Mouse (Mus musculus) neural tube, embryonic 11.5 days (tissue): Measurements from ENCODE around the gene Apaf1. TPM values are rescaled to one million over a fixed set of nuclear protein-coding genes. Genes with fewer than 3 reads are reported as not detected.

ENCODE experiments used
- ATAC-seq: fragments of 200-750 bp; cut with Nextera tagmentation; 2 replicates; pipeline ENCODE4 v1.8.0; 2017; ENCODE audit warnings: moderate number of reproducible peaks, mild to moderate bottlenecking, moderate TSS enrichment, moderate library complexity; ENCODE audit not compliant: insufficient read depth, low FRiP score, low TSS enrichment
- DNase-seq: peaks from one replicate; pipeline ENCODE4 v3.0.0-alpha.2; 2015; ENCODE audit warnings: low spot score
- H3K27ac ChIP-seq: fragments of 300-500 bp; sonication (generic); 2 replicates; pipeline ENCODE4 v1.5.1; 2014; ENCODE audit warnings: low read depth, mild to moderate bottlenecking, low read length
- H3K27me3 ChIP-seq: fragments of 300-500 bp; sonication (generic); 2 replicates; pipeline ENCODE4 v1.6.1; 2014; ENCODE audit warnings: mild to moderate bottlenecking, low read length, mixed read lengths; ENCODE audit not compliant: control insufficient read depth, insufficient read depth
- H3K36me3 ChIP-seq: fragments of 300-500 bp; sonication (generic); 2 replicates; pipeline ENCODE4 v1.6.1; 2014; ENCODE audit warnings: mild to moderate bottlenecking, low read length, moderate library complexity, mixed read lengths; ENCODE audit not compliant: control insufficient read depth, insufficient read depth
- H3K4me1 ChIP-seq: fragments of 300-500 bp; sonication (generic); 2 replicates; pipeline ENCODE4 v1.6.1; 2014; ENCODE audit warnings: low read length, mixed read lengths; ENCODE audit not compliant: control insufficient read depth, insufficient read depth
- H3K4me2 ChIP-seq: fragments of 300-500 bp; sonication (generic); 2 replicates; pipeline ENCODE4 v1.6.1; 2014; ENCODE audit warnings: low read depth, mild to moderate bottlenecking, moderate library complexity
- H3K4me3 ChIP-seq: fragments of 300-500 bp; sonication (generic); 2 replicates; pipeline ENCODE4 v1.5.1; 2014; ENCODE audit warnings: low read depth, low read length
- H3K9ac ChIP-seq: fragments of 300-500 bp; sonication (generic); 2 replicates; pipeline ENCODE4 v1.6.1; 2014; ENCODE audit warnings: mild to moderate bottlenecking, low read length
- H3K9me3 ChIP-seq: fragments of 300-500 bp; sonication (generic); 2 replicates; pipeline ENCODE4 v1.6.1; 2016; ENCODE audit warnings: low read length; ENCODE audit not compliant: control insufficient read depth
- WGBS: fragments of 180-500 bp; shearing (Covaris S2); extraction: QIAGEN DNeasy Blood & Tissue Kit; methylation state at CpG from one replicate; pipeline ENCODE4 v1.1.7; 2014; 5-methylcytosine and 5-hydroxymethylcytosine counted together
- polyA plus RNA-seq: library from polyadenylated mRNA; unstranded; fragments of >200 nt; fragmentation: Nextera tagmentation; extraction: Ambion mirVana; gene quantifications from 2 replicates; pipeline ENCODE4 v1.2.1, GENCODE M21; 2014

Apaf1 gene
- polyA plus RNA-seq, 1 experiment from 2014 or later, result 27.4 TPM

GRCm38 (mm10) chr10:91062355-91062754, 20.2 kb downstream of the Apaf1 start:
- WGBS, result 97% methylated on average over 6 of the region's 6 CpGs
- DNase-seq, result no peak
- H3K27ac ChIP-seq, result no peak overlapping the region
- no peak overlapping the region for H3K9ac ChIP-seq
- H3K4me2 ChIP-seq, result no peak overlapping the region
- H3K36me3 ChIP-seq, result peaks cover 9% of the 10 kb centered on the region
- no peaks in the 10 kb centered on the region for H3K4me1 ChIP-seq
- no peak for ATAC-seq
- H3K9me3 ChIP-seq, result no peaks in the 10 kb centered on the region
- H3K4me3 ChIP-seq, result no peak overlapping the region
- no peaks in the 10 kb centered on the region for H3K27me3 ChIP-seq

GRCm38 (mm10) chr10:91060742-91061141, 21.8 kb downstream of the Apaf1 start:
- Histone ChIP-seq H3K4me3 (no peak overlapping the region), H3K27ac (no peak overlapping the region), H3K4me1 (no peaks in the 10 kb centered on the region), H3K9ac (no peak overlapping the region), H3K36me3 (no peaks in the 10 kb centered on the region), H3K9me3 (no peaks in the 10 kb centered on the region), H3K4me2 (no peak overlapping the region), H3K27me3 (no peaks in the 10 kb centered on the region)
- ATAC-seq (no peak; the same call in 1 of the 2 replicates), DNase-seq (no peak)
- 38% methylated on average over 5 of the region's 5 CpGs for WGBS

GRCm38 (mm10) chr10:91052734-91053133, 29.8 kb downstream of the Apaf1 start:
- DNase-seq, result no peak
- Histone ChIP-seq H3K9ac (no peak overlapping the region), H3K4me1 (no peaks in the 10 kb centered on the region), H3K4me2 (no peak overlapping the region), H3K4me3 (no peak overlapping the region), H3K27ac (no peak overlapping the region), H3K36me3 (peaks cover 2% of the 10 kb centered on the region; the same call in 1 of the 2 replicates), H3K27me3 (no peaks in the 10 kb centered on the region), H3K9me3 (no peaks in the 10 kb centered on the region)
- no peak for ATAC-seq

GRCm38 (mm10) chr10:91051156-91051555, 31.4 kb downstream of the Apaf1 start:
- H3K36me3 ChIP-seq, result peaks cover 2% of the 10 kb centered on the region; the same call in 1 of the 2 replicates
- no peak overlapping the region for H3K9ac ChIP-seq
- H3K4me3 ChIP-seq, result no peak overlapping the region
- H3K27ac ChIP-seq, result no peak overlapping the region
- H3K27me3 ChIP-seq, result no peaks in the 10 kb centered on the region
- 96% methylated on average over 3 of the region's 3 CpGs for WGBS
- DNase-seq (no peak), ATAC-seq (no peak)
- no peaks in the 10 kb centered on the region for H3K9me3 ChIP-seq
- H3K4me1 ChIP-seq, result no peaks in the 10 kb centered on the region
- no peak overlapping the region for H3K4me2 ChIP-seq

GRCm38 (mm10) chr10:91049696-91050095, 32.9 kb downstream of the Apaf1 start:
- 91% methylated on average over 4 of the region's 4 CpGs for WGBS
- Histone ChIP-seq H3K27me3 (no peaks in the 10 kb centered on the region), H3K36me3 (peaks cover 2% of the 10 kb centered on the region; the same call in 1 of the 2 replicates), H3K27ac (no peak overlapping the region), H3K4me2 (no peak overlapping the region), H3K9me3 (no peaks in the 10 kb centered on the region), H3K4me1 (no peaks in the 10 kb centered on the region), H3K9ac (no peak overlapping the region), H3K4me3 (no peak overlapping the region)
- ATAC-seq, result no peak
- DNase-seq, result no peak

GRCm38 (mm10) chr10:91033942-91034341, 48.6 kb downstream of the Apaf1 start:
- peak; percentile 50; the same call in 1 of the 2 replicates for ATAC-seq

GRCm38 (mm10) chr10:91032399-91032798, 50.2 kb downstream of the Apaf1 start:
- H3K9ac ChIP-seq, result no peak overlapping the region
- peak; percentile 76 for DNase-seq
- no peak overlapping the region for H3K4me2 ChIP-seq
- no peak overlapping the region for H3K27ac ChIP-seq
- no peaks in the 10 kb centered on the region for H3K4me1 ChIP-seq
- H3K4me3 ChIP-seq, result no peak overlapping the region
- H3K36me3 ChIP-seq, result no peaks in the 10 kb centered on the region; the same call in 1 of the 2 replicates
- no peaks in the 10 kb centered on the region for H3K27me3 ChIP-seq
- no peaks in the 10 kb centered on the region for H3K9me3 ChIP-seq
- WGBS, result 15% methylated on average over 4 of the region's 4 CpGs
- ATAC-seq, result peak; percentile 63; the same call in 1 of the 2 replicates

More at GRCm38 (mm10) chr10:91033942-91034341, 48.6 kb downstream of the Apaf1 start:
- peak; percentile 72 for DNase-seq
- H3K27me3 ChIP-seq, result no peaks in the 10 kb centered on the region
- no peaks in the 10 kb centered on the region for H3K4me1 ChIP-seq
- no peak overlapping the region for H3K4me3 ChIP-seq
- H3K9me3 ChIP-seq, result no peaks in the 10 kb centered on the region
- no peaks in the 10 kb centered on the region; the same call in 1 of the 2 replicates for H3K36me3 ChIP-seq
- H3K9ac ChIP-seq, result no peak overlapping the region
- 25% methylated on average over 8 of the region's 8 CpGs for WGBS
- H3K27ac ChIP-seq, result no peak overlapping the region
- no peak overlapping the region for H3K4me2 ChIP-seq

GRCm38 (mm10) chr10:91031176-91031575, 51.4 kb downstream of the Apaf1 start:
- Histone ChIP-seq H3K27ac (no peak overlapping the region), H3K4me2 (no peak overlapping the region), H3K4me1 (no peaks in the 10 kb centered on the region), H3K36me3 (no peaks in the 10 kb centered on the region), H3K27me3 (no peaks in the 10 kb centered on the region), H3K9me3 (no peaks in the 10 kb centered on the region), H3K4me3 (no peak overlapping the region), H3K9ac (no peak overlapping the region)
- DNase-seq, result no peak
- ATAC-seq, result no peak
- WGBS, result 89% methylated on average over 9 of the region's 9 CpGs

- Histone ChIP-seq H3K4me2 (no peak overlapping the region), H3K27me3 (no peaks in the 10 kb centered on the region), H3K4me3 (no peak overlapping the region), H3K27ac (no peak overlapping the region), H3K4me1 (no peaks in the 10 kb centered on the region), H3K9me3 (no peaks in the 10 kb centered on the region), H3K9ac (no peak overlapping the region), H3K36me3 (no peaks in the 10 kb centered on the region)
- DNase-seq (no peak), ATAC-seq (no peak)
These were observed 53.5 kb downstream of the Apaf1 start for GRCm38 (mm10) chr10:91029002-91029539.
